Mouse (Mus musculus): ENCODE data around the gene Pde3a. TPM values are rescaled to one million over a fixed set of nuclear protein-coding genes. Genes with fewer than 3 reads are reported as not detected.

The Pde3a gene
- polyA plus RNA-seq, 1 experiment from 2014 or later, result 5.8 TPM

- H3K4me3 ChIP-seq (replicated peaks), result no peak overlapping the region
- no peaks in the 10 kb centered on the region for H3K36me3 ChIP-seq
- H3K9ac ChIP-seq, result no peak overlapping the region
- no peaks in the 10 kb centered on the region for H3K4me1 ChIP-seq
- H3K27me3 ChIP-seq, result no peaks in the 10 kb centered on the region
- no peak overlapping the region for H3K4me2 ChIP-seq (replicated peaks)
- H3K9me3 ChIP-seq (replicated peaks), result no peaks in the 10 kb centered on the region
- no peak overlapping the region for H3K27ac ChIP-seq (replicated peaks)
- ATAC-seq (ENCODE audit: insufficient number of reproducible peaks, low FRiP score, low TSS enrichment, low read depth), result no peak
- WGBS, result 50% methylated on average over 2 of the region's 2 CpGs
Measured at GRCm38 (mm10) chr6:141331464-141331863, 82.4 kb downstream of the Pde3a start.

- Histone ChIP-seq H3K4me1 (no peaks in the 10 kb centered on the region), H3K9ac (no peak overlapping the region), H3K9me3 (replicated peaks) (no peaks in the 10 kb centered on the region), H3K36me3 (no peaks in the 10 kb centered on the region), H3K27me3 (no peaks in the 10 kb centered on the region), H3K27ac (replicated peaks) (no peak overlapping the region), H3K4me3 (replicated peaks) (no peak overlapping the region), H3K4me2 (replicated peaks) (no peak overlapping the region)
- WGBS, result 80% methylated on average over 4 of the region's 4 CpGs
- no peak for ATAC-seq (ENCODE audit: insufficient number of reproducible peaks, low FRiP score, low TSS enrichment, low read depth)
Measured at GRCm38 (mm10) chr6:141332613-141333165, 83.6 kb downstream of the Pde3a start.

GRCm38 (mm10) chr6:141333245-141333644 lies 84.2 kb downstream of the Pde3a start:
- 39% methylated on average over 3 of the region's 3 CpGs for WGBS
- no peak for ATAC-seq (ENCODE audit: insufficient number of reproducible peaks, low FRiP score, low TSS enrichment, low read depth)
- no peaks in the 10 kb centered on the region for H3K27me3 ChIP-seq
- no peak overlapping the region for H3K4me2 ChIP-seq (replicated peaks)
- H3K36me3 ChIP-seq, result no peaks in the 10 kb centered on the region
- no peak overlapping the region for H3K9ac ChIP-seq
- H3K9me3 ChIP-seq (replicated peaks), result no peaks in the 10 kb centered on the region
- H3K4me1 ChIP-seq, result no peaks in the 10 kb centered on the region
- H3K4me3 ChIP-seq (replicated peaks), result no peak overlapping the region
- no peak overlapping the region for H3K27ac ChIP-seq (replicated peaks)

- no peak for ATAC-seq (ENCODE audit: insufficient number of reproducible peaks, low FRiP score, low TSS enrichment, low read depth)
- Histone ChIP-seq H3K27me3 (no peaks in the 10 kb centered on the region), H3K4me3 (replicated peaks) (no peak overlapping the region), H3K9ac (no peak overlapping the region), H3K4me2 (replicated peaks) (no peak overlapping the region), H3K9me3 (replicated peaks) (no peaks in the 10 kb centered on the region), H3K27ac (replicated peaks) (no peak overlapping the region), H3K4me1 (no peaks in the 10 kb centered on the region), H3K36me3 (no peaks in the 10 kb centered on the region)
- WGBS, result 70% methylated on average over 1 of the region's 1 CpGs
Measured at GRCm38 (mm10) chr6:141335878-141336277, 86.8 kb downstream of the Pde3a start.

GRCm38 (mm10) chr6:141336438-141336837 lies 87.4 kb downstream of the Pde3a start:
- H3K4me2 ChIP-seq (replicated peaks), result no peak overlapping the region
- no peak overlapping the region for H3K9ac ChIP-seq
- H3K27ac ChIP-seq (replicated peaks), result no peak overlapping the region
- no peaks in the 10 kb centered on the region for H3K36me3 ChIP-seq
- H3K9me3 ChIP-seq (replicated peaks), result no peaks in the 10 kb centered on the region
- H3K4me1 ChIP-seq, result no peaks in the 10 kb centered on the region
- no peak for ATAC-seq (ENCODE audit: insufficient number of reproducible peaks, low FRiP score, low TSS enrichment, low read depth)
- H3K4me3 ChIP-seq (replicated peaks), result no peak overlapping the region
- WGBS, result 56% methylated on average over 4 of the region's 4 CpGs
- H3K27me3 ChIP-seq, result no peaks in the 10 kb centered on the region

- Histone ChIP-seq H3K4me1 (no peaks in the 10 kb centered on the region), H3K9me3 (replicated peaks) (no peaks in the 10 kb centered on the region), H3K4me3 (replicated peaks) (no peak overlapping the region), H3K9ac (no peak overlapping the region), H3K27me3 (no peaks in the 10 kb centered on the region), H3K4me2 (replicated peaks) (no peak overlapping the region), H3K36me3 (no peaks in the 10 kb centered on the region), H3K27ac (replicated peaks) (no peak overlapping the region)
- WGBS, result 52% methylated on average over 8 of the region's 8 CpGs
- no peak for ATAC-seq (ENCODE audit: insufficient number of reproducible peaks, low FRiP score, low TSS enrichment, low read depth)
Measured at GRCm38 (mm10) chr6:141337673-141338072, 88.6 kb downstream of the Pde3a start.

GRCm38 (mm10) chr6:141341385-141341784 lies 92.3 kb downstream of the Pde3a start:
- H3K4me3 ChIP-seq (replicated peaks), result no peak overlapping the region
- no peak overlapping the region for H3K9ac ChIP-seq
- no peaks in the 10 kb centered on the region for H3K9me3 ChIP-seq (replicated peaks)
- no peak overlapping the region for H3K27ac ChIP-seq (replicated peaks)
- WGBS, result 70% methylated on average over 2 of the region's 2 CpGs
- H3K4me1 ChIP-seq, result no peaks in the 10 kb centered on the region
- no peaks in the 10 kb centered on the region for H3K36me3 ChIP-seq
- H3K4me2 ChIP-seq (replicated peaks), result no peak overlapping the region
- H3K27me3 ChIP-seq, result no peaks in the 10 kb centered on the region
- no peak for ATAC-seq (ENCODE audit: insufficient number of reproducible peaks, low FRiP score, low TSS enrichment, low read depth)

- no peak overlapping the region for H3K4me2 ChIP-seq (replicated peaks)
- no peaks in the 10 kb centered on the region for H3K4me1 ChIP-seq
- no peak overlapping the region for H3K27ac ChIP-seq (replicated peaks)
- 56% methylated on average over 4 of the region's 4 CpGs for WGBS
- H3K9ac ChIP-seq, result no peak overlapping the region
- H3K9me3 ChIP-seq (replicated peaks), result no peaks in the 10 kb centered on the region
- H3K27me3 ChIP-seq, result no peaks in the 10 kb centered on the region
- no peaks in the 10 kb centered on the region for H3K36me3 ChIP-seq
- H3K4me3 ChIP-seq (replicated peaks), result no peak overlapping the region
- no peak for ATAC-seq (ENCODE audit: insufficient number of reproducible peaks, low FRiP score, low TSS enrichment, low read depth)
Measured at GRCm38 (mm10) chr6:141347870-141348269, 98.8 kb downstream of the Pde3a start.

GRCm38 (mm10) chr6:141348542-141348941 lies 99.5 kb downstream of the Pde3a start:
- Histone ChIP-seq H3K36me3 (no peaks in the 10 kb centered on the region), H3K4me3 (replicated peaks) (no peak overlapping the region), H3K4me1 (no peaks in the 10 kb centered on the region), H3K9me3 (replicated peaks) (no peaks in the 10 kb centered on the region), H3K4me2 (replicated peaks) (no peak overlapping the region), H3K9ac (no peak overlapping the region), H3K27me3 (no peaks in the 10 kb centered on the region), H3K27ac (replicated peaks) (no peak overlapping the region)
- 70% methylated on average over 9 of the region's 9 CpGs for WGBS
- ATAC-seq (ENCODE audit: insufficient number of reproducible peaks, low FRiP score, low TSS enrichment, low read depth), result no peak

GRCm38 (mm10) chr6:141350261-141350660 lies 101.2 kb downstream of the Pde3a start:
- no peak for ATAC-seq (ENCODE audit: insufficient number of reproducible peaks, low FRiP score, low TSS enrichment, low read depth)
- WGBS, result 53% methylated on average over 5 of the region's 5 CpGs

GRCm38 (mm10) chr6:141352277-141352676 lies 103.2 kb downstream of the Pde3a start:
- Histone ChIP-seq H3K4me3 (replicated peaks) (no peak overlapping the region), H3K9me3 (replicated peaks) (no peaks in the 10 kb centered on the region), H3K27me3 (no peaks in the 10 kb centered on the region), H3K4me2 (replicated peaks) (no peak overlapping the region), H3K27ac (replicated peaks) (no peak overlapping the region), H3K4me1 (no peaks in the 10 kb centered on the region), H3K9ac (no peak overlapping the region), H3K36me3 (no peaks in the 10 kb centered on the region)
- no peak for ATAC-seq (ENCODE audit: insufficient number of reproducible peaks, low FRiP score, low TSS enrichment, low read depth)
- whole genome bisulfite sequencing, result 56% methylated on average over 6 of the region's 6 CpGs

More at GRCm38 (mm10) chr6:141350261-141350660, 101.2 kb downstream of the Pde3a start:
- Histone ChIP-seq H3K4me1 (no peaks in the 10 kb centered on the region), H3K27me3 (no peaks in the 10 kb centered on the region), H3K4me3 (replicated peaks) (no peak overlapping the region), H3K9ac (no peak overlapping the region), H3K27ac (replicated peaks) (no peak overlapping the region), H3K36me3 (no peaks in the 10 kb centered on the region), H3K9me3 (replicated peaks) (no peaks in the 10 kb centered on the region), H3K4me2 (replicated peaks) (no peak overlapping the region)

GRCm38 (mm10) chr6:141363664-141364063 lies 114.6 kb downstream of the Pde3a start:
- ATAC-seq (ENCODE audit: insufficient number of reproducible peaks, low FRiP score, low TSS enrichment, low read depth), result no peak
- Histone ChIP-seq H3K4me2 (replicated peaks) (no peak overlapping the region), H3K4me3 (replicated peaks) (no peak overlapping the region), H3K27me3 (no peaks in the 10 kb centered on the region), H3K9me3 (replicated peaks) (no peaks in the 10 kb centered on the region), H3K4me1 (no peaks in the 10 kb centered on the region), H3K27ac (replicated peaks) (no peak overlapping the region), H3K9ac (no peak overlapping the region), H3K36me3 (no peaks in the 10 kb centered on the region)
- 91% methylated on average over 3 of the region's 3 CpGs for WGBS
